Mouse (Mus musculus) bone marrow, adult 2 months (tissue): Measurements from ENCODE around the gene C1ql4.

ENCODE experiments used
- CTCF ChIP-seq: fragments of 200-500 bp; IDR thresholded peaks from 2 replicates; pipeline ENCODE4 v1.5.1; 2011; ENCODE audit warnings: low read length, control low read depth; ENCODE audit not compliant: control insufficient read depth, insufficient read depth
- POLR2A ChIP-seq: fragments of 200-500 bp; IDR thresholded peaks from 2 replicates; pipeline ENCODE4 v1.6.1; 2011; ENCODE audit warnings: low read depth, mild to moderate bottlenecking, control low read depth, low read length, borderline replicate concordance; ENCODE audit not compliant: control insufficient read depth

GRCm38 (mm10) chr15:99099139-99099556, 11.5 kb upstream of the C1ql4 start:
- TF ChIP-seq POLR2A (no peak), CTCF (peak; percentile 61)
